Mouse (Mus musculus) CD4-positive, CD25-positive, alpha-beta regulatory T cell, adult 2 months (primary cell): ENCODE results near the gene Dyx1c1.

Source experiments
- DNase-seq: peaks from one replicate; pipeline ENCODE4 v3.0.0-alpha.2; 2012; ENCODE audit warnings: low read depth, low spot score

Dyx1c1 gene

DNA sequence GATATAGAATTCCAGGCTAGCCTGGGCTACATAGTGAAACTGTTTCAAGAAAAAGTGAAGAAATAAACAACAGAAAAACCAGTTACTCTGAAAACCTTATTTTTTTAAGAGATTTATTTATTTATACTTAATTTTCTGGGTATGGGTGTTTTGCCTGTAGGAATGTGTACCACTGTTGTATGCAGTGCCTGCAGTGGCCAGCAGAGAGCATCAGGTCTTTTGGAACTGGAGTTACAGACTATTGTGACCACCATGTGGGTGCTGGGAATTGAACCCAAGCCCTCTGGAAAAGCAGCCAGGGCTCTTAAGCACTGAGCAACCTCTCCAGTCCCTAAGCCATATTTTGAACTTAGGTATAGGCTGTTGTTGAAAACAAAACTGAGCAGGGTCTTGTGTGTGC, 14.4 kb downstream of the Dyx1c1 start:
- no peak for DNase-seq

DNA sequence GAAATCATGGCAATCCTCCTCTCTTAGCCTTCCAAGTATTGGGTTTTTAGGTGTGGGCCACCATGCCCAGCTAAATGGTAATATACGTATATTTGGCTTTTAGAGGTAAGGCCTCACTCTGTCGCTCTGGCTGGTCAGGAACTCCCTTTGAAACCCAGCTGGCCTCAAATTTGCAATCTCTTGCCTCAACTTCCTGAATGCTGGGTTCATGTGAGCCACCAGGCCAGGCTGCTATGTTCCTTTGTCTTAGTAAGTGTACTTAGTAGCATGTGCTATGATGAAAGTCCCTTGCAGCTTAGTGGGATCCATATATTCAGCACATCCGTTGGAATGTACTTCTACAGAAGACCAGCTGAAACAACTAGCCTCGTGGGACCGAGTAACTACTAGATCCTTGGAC, 16.1 kb downstream of the Dyx1c1 start:
- DNase-seq, result no peak

DNA sequence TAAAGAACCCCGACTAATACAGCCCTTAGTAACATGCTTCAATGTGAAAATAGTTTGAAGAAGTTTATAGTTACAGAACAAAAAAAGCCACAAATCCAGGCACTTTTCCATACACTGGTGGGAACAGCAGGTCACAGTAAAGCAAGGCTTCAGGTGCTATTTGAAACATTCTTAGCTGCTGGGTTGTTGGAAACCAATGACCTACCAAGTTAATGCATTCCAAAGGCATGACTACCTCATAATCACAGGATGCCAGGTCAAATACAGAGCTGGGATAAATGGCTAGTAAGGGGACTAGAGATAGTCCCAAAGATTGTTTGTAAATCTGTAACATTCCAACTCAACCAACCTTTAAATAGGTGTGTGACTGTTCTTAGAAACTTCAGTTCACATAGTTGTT, 16.7 kb downstream of the Dyx1c1 start:
- DNase-seq, result no peak

DNA sequence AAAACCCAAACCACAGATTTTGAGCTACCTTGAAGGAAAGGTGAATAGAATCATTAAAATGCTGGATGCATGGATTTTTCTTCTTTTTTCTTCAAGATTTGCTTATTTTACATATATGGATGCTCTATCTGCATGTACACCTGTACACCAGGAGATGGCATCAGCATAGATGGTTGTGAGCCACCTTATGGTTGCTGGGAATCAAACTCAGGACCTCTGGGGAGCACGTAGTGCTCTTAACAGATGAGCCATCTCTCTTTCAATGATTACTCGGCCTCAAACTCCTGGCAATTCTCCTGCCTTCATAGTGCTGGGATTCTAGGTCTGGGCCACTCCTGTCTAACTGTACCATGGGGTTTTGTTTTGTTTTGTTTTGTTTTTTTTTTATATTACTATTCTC, 24.5 kb downstream of the Dyx1c1 start:
- peak; percentile 53 for DNase-seq

DNA sequence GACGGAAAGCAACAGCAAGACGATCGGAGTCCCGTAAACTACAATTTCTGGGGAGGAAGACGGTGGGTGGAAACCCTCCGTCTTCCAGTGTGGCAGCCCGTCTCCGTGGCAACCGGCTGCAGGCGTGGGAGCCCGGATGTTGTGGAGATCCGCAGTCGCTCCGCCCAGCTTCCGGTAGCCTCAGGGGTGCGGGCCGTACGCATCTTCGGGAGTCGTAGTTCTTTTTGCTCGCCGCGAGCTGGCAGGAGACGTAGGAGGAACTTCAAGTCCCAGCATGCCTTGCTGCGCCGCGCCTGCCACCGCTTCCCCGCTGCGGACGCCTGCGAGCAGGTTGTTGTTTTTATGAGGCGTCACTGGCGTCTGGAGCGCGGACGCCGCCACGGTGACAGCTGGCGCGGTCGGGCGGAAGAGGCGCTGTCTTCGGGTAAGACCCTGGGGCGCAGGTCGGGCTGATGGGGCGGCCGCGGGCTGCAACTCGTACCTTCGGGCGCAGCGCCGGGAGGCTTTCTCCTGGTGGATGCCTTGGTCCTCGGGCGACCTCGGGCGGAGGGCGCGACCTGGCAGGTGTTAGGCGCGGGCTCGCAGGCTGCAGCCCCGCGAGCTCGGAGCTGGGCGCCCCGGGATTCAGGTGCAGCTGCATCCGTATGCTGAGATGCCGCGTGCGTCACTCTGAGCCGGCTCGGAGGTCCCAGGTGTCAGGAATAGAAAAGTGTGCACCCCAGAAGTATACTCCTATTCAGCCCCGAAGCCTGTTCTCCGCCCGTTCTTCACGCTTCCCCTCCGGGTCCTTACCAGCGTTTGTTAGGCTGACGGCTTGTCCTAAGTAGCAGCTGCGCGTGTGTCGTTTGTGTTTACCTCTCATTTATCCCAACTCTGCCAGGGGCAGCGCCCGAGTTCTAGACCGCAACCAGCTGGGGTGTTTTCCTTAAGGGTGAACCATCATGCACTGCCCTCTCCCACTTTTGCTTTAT, 26.9 kb downstream of the Dyx1c1 start, which contains the start of the genes Ccpg1os and Ccpg1:
Gene Ccpg1os, minus strand, starts transcription at position 133 of the 971 bp plus-strand sequence.
Gene Ccpg1, plus strand, starts transcription at position 180 of the 971 bp plus-strand sequence.
- DNase-seq, result peak; percentile 99

DNA sequence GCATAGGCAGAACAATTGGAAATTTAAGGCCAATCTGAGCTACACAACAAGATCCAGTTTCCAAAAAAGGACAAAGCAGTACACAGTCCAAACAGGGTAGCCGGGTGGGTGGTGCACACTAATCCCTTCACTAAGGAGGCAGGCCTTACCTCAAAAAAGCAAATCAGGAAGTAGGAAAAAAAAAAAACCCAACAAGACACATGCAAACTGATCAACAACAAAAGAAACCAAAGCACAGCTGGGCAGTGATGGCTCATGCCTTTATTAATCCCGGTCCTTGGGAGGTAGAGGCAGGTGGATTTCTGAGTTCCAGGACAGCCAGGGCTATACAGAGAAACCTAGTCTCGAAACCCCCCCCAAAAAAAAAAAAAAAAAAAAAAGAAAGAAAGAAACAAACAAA, 29.1 kb downstream of the Dyx1c1 start:
- no peak for DNase-seq

DNA sequence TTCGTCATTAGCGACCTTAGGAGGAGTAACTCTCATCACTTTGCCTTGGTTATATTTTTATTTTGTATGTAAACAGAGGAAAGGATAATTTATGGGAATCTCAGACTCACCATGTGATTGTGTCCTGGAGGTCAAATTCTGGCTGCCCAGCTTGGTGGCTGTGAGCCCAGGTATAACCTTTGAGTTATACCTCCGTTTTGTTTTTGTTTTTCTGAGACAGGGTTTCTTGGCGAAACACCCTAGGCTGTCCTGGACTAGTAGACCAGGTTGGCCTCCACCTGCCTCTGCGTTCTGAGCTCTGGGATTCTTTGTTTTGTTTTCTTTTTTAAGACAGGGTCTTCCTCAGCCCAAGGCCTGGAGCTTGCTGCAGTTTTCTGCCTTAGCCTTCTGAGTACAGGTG, 30.1 kb downstream of the Dyx1c1 start:
- DNase-seq, result no peak

DNA sequence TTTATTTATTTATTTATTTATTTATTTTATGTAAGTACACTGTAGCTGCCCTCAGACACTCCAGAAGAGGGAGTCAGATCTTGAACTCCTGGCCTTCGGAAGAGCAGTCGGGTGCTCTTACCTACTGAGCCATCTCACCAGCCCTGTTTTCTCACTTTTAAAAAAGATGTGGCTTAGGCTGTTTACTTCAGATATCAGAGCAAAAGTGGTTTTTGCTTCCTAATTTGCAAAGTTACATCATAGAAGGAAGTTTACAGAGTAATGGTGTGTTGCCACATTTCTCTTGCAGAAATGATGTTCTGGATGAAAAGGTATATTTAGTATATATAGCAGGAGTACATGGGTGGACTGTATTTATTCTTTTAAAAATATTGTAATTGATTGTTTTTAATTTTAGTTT, 32.8 kb downstream of the Dyx1c1 start:
- no peak for DNase-seq

DNA sequence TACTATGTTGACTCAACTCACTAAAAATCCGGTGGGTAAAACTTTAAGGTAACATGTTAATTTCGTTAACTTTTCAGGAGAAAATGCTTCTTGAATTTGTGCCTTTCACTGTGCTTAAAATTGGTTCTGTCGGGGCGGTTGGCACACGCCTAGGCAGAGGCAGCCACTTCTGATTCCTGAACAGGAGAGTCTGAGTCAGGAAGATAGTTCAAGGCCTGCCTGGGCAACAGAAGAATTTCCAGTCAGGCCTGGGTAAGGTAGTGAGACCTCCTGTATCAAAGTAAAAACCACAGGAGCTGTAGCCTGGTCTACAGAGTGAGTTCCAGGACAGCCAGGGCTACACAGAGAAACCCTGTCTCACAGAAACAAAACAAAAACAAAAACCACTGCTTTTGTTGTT, 34.0 kb downstream of the Dyx1c1 start:
- DNase-seq, result no peak

DNA sequence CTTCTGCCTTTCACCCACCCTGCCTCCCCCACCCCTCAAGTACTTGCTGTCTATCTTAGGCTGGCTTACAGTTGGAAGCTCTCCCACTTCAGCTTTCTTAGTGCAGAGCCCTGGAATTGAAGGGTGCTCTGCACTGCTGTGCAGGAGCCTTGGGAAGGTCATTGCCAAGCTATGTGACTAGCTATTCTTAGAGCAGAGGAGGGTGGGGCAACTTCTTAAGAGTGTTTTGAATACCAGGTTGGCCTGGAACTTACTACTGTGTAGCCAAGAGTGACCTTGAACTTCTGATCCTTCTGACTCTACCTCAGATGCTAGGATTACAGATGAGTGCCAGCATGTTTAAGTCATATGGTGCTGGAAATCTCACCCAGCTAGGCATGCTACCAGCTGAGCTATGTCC, 37.6 kb downstream of the Dyx1c1 start:
- no peak for DNase-seq

DNA sequence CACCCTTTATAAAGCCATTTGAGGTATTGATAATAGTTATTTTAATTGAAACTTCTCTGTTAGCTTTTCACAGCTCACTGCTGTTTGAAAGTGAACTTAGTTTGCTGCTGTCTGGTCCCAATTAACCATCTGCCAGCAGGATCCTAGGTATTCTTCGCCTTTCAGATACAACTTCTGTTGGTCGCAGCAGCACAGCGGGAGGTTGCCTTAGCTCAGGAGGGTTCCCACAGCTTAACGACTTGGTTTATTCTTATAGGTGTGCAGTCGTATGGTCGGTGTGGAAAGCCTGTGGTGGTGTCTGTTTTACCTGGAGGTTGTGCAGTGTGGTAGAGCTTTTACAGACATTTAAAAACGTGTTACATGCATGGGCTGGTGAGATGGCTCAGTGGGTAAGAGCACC, 38.2 kb downstream of the Dyx1c1 start:
- no peak for DNase-seq

DNA sequence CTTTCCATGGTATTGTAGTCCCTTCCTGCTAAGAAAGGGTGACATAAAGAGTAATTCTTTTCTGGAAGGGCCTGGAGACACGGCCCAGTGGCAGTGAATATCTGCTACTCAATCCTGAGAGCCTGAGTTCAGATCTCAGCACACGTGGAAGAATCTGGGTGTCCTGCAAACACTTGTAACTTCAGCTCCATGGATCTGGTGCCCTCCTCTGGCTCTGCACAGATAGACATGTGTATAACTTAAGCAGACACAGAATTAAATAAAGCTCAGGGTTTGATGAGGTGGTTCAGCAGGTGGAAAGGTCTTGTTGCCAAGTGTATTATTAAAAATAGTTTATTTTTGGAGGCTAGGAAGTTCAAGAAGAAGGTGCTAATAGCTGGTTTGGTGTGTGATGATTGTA, 41.9 kb downstream of the Dyx1c1 start:
- peak; percentile 43 for DNase-seq

DNA sequence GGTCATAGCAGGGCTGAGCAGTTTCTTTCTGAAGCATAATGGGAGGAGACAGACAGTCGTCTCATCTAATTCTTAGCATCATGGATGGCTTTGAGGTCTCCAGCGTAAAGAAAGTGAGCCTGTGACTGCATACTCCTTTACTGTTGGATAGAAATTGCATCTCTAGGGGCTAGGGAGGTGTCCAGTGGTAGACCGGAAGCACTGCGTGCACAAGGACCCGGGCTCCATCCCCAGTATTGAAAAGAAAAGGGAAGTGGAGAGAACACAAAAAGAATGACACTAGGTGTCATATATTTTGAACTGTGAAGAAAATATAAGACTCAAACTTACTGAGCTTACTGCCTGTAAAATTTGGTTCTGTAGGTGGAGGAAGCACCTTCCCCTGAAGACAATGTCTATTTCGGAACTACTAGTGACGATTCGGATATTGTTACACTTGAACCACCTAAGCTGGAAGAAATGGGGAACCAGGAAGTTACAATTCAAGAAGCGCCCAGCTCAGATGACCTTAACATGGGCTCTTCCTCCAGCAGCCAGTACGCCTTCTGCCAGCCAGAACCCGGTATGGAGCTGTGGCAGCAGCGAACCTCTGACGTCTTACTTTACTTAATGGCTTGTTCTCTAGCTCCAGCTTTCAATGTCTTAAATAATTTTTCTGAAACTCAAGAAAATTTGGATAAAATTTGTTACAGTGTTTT, 42.9 kb downstream of the Dyx1c1 start:
- no peak for DNase-seq

DNA sequence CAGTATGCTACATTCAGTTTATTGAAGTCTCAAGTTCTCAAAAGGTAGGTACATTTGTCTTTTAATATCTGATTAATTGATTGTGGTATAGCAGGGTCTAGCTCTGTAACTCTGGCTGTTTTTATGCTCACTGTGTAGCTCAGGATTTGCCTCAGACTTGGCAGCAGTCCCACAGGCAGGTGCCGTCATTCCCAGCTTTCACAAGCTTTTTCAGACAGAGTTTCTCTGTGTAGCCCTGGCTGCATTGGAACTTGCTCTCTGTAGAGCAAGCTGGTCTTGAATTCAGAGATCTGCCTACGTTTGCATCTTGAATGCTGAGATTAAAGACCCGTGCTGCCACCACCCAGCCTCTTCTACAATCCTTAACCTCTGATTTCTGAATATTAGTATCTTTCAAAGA, 43.6 kb downstream of the Dyx1c1 start:
- DNase-seq, result no peak

DNA sequence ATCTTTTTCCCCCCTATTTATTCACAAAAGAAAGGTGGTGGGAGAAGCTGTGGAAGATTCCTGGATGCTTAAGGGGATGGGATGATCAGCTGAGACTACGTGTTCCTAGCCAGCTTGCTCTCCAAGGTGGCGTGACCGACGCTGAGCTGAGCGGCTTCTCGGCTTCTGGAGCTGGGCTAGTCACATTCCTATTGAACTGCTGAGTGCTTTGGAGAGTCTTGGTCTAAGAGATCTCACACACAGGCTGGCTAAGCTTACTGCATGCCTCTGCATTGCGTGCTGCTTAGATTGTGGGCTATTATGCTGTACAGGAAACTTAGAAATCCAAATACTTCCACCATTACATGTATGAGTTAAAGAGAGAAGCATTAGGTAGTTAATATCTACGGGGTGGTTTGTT, 45.5 kb downstream of the Dyx1c1 start:
- no peak for DNase-seq

DNA sequence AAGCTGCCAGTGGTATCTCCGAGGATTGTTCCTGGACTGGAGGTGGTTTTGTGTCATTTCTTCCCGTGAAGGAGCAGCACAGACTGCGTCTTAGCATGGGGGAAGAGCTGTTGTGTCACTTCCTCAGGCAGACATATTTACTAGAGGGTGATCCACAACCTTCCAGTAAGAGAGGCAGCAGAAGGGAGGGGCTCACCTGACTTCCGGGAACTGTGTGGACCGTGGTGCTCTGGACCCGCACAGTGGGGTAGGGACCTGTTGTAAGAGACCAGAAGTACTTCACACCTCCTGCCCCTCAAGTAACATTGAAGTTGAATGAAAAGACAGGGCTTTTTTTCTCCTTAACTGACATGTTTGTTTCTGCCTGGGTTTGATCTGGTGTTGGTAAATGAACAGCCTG, 46.5 kb downstream of the Dyx1c1 start:
- DNase-seq, result no peak

DNA sequence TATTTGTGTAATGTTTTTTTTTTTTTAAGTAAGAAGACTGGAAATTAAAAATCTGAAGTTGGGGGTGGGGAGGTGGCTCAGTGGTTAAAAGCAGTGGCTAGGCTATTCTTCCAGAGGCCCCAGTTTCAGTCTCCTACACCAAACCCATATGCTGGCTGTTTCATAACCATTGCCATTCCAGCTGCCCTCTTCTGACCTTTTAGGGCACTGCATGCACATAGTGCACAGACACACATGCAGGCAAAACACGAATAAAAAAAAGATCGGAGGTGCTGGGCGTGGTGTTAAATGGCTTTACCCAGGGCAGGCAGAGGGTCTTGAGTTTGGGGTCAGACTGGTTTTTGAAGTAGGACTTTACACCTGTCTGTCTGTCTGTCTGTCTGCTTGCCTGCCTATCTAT, 47.6 kb downstream of the Dyx1c1 start:
- peak; percentile 46 for DNase-seq

DNA sequence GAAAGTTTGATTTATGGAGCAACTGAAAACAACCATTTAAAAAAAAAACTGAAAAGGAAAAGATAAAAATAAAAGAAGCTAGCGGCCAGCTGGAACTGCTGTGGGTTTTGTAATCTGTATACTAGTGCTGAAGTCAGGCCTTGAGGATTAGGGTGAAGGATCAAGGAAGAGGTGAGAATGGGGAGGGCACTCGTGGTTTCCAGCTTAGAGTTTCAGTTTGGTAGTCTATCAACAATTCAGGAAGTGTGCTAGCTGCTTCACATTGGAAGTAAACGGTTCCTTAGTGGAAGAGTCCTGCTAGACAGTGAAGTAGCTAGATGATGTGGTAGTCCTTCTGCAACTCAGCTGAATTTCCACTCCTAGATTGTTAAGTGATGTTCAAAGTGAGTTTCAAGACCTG, 49.8 kb downstream of the Dyx1c1 start:
- no peak for DNase-seq

DNA sequence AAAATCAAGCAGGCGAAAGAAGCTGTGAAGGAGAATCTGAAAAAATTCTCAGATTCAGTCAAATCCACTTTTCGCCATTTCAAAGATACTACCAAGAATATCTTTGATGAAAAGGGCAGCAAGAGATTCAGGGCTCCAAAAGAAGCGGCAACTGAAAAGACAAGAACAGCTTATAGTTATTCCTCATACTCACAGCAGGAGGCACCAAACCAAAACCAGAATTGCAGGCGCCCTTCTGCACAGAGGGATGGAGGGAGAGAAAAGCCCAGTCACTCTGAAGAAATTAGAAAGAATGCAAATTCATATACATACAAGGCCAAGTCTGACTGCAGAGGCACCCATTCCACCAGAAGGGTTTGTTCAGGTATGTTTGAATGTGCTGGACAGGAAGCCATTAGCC, 54.0 kb downstream of the Dyx1c1 start:
- DNase-seq, result peak; percentile 10

DNA sequence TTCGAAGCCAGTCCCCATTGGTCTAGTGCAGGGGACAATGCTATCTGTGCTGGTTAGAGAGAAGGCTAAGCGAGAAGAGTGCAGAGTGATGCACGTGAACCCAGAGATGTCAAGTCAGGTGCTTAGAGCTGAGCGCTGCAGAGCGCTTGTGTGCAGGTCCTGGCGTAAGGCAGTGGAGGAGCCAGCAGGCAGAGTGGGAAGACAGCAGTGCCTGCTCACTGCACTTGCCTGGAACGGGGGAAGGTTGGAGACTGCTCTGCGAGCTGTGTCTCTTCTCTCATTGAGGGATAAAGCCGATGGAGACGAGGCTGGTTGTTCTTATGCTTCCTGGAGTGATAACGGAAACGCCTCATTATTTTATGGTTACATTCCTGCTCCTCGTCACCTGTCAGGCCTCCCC, 56.1 kb downstream of the Dyx1c1 start:
- no peak for DNase-seq

DNA sequence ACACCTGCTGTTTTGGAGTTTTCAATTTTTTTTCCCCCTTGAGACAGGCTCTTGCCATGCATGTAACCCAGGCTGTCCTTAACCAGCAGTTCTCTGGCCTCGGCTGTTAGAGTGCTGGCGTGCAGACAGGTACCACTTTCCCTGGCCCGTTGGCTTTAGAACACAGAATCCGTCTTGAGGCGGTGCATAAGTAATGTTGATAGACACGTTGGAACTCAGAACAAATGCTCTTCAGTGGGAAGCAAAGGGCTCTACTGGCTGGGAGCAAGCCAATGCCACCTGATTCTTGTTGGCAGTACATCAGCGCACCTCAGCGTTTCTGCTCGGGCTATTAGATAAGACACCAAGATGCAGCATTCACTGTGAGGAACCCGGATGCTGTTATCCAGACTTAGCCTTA, 61.3 kb downstream of the Dyx1c1 start:
- no peak for DNase-seq

DNA sequence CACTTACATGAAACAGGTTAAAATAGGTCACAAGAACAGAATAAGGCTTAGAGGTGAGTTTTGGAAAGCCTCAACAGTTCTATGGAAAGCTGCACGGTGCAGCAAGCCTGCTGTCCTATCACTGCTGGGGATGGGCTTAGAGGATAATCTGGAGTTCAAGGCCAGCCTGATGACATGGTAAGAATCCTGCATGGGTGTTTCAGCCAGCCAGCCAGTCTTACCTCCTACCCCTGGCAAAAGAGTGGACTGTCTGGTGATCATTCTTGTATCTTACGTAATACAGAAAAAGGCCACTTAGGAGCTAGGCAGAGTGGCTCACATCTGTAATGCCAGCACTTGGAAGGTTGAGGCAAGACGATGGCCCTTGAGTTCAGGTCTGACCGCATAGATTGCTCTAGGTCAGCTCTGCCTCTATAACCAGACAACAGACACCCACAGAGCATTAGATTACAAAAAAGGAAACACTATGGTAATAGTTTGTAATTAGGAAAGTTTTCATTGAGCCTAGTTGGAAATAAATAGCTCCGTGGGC, 62.0 kb downstream of the Dyx1c1 start:
- no peak for DNase-seq
